Mouse (Mus musculus): Measurements from ENCODE around the gene Rpl18.
A peak's percentile ranks its signal among the peaks of the same experiment; 100 is the strongest.

The Rpl18 gene

GRCm38 (mm10) chr7:45715090-45715708 lies at the start of gene Rpl18:
Gene Rpl18, plus strand, starts transcription at chr7:45715457.
- peak; percentile 92 to 95 for DNase-seq (ENCODE audit: low spot score in 2 of 2)

- DNase-seq (ENCODE audit: low spot score in 2 of 2) = no peak
Observed at GRCm38 (mm10) chr7:45666161-45666560, 49.1 kb upstream of the Rpl18 start, which contains the start of gene Fut2. Gene Fut2, minus strand, starts transcription at chr7:45666394.

- DNase-seq (ENCODE audit: low spot score in 2 of 2) = no peak
Observed at GRCm38 (mm10) chr7:45667761-45668160, 47.5 kb upstream of the Rpl18 start.

- no peak for DNase-seq (ENCODE audit: low spot score in 2 of 2)
Observed at GRCm38 (mm10) chr7:45668921-45669320, 46.3 kb upstream of the Rpl18 start.

- DNase-seq (ENCODE audit: low spot score in 2 of 2) = no peak
Observed at GRCm38 (mm10) chr7:45677627-45678295, 37.5 kb upstream of the Rpl18 start.

- DNase-seq (ENCODE audit: low spot score in 2 of 2) = no peak
Observed at GRCm38 (mm10) chr7:45678513-45678912, 36.7 kb upstream of the Rpl18 start.

GRCm38 (mm10) chr7:45679966-45680621 lies 35.2 kb upstream of the Rpl18 start:
- DNase-seq (ENCODE audit: low spot score in 2 of 2) = no peak

GRCm38 (mm10) chr7:45681046-45681736 lies 34.1 kb upstream of the Rpl18 start:
- no peak for DNase-seq (ENCODE audit: low spot score in 2 of 2)

GRCm38 (mm10) chr7:45682144-45683126 lies 32.8 kb upstream of the Rpl18 start:
- DNase-seq (ENCODE audit: low spot score in 2 of 2) = peak; percentile 73 to 80

- no peak for DNase-seq (ENCODE audit: low spot score in 2 of 2)
Observed at GRCm38 (mm10) chr7:45683396-45684050, 31.7 kb upstream of the Rpl18 start, which contains the start of gene Ntn5. Gene Ntn5, plus strand, starts transcription at chr7:45684022.

- no peak for DNase-seq (ENCODE audit: low spot score in 2 of 2)
Observed at GRCm38 (mm10) chr7:45685811-45686210, 29.4 kb upstream of the Rpl18 start.

- DNase-seq (ENCODE audit: low spot score in 2 of 2) = no peak
Observed at GRCm38 (mm10) chr7:45686841-45687240, 28.4 kb upstream of the Rpl18 start.

- no peak for DNase-seq (ENCODE audit: low spot score in 2 of 2)
Observed at GRCm38 (mm10) chr7:45689099-45689498, 26.2 kb upstream of the Rpl18 start.

GRCm38 (mm10) chr7:45689800-45690199 lies 25.5 kb upstream of the Rpl18 start:
- DNase-seq (ENCODE audit: low spot score in 2 of 2) = no peak

GRCm38 (mm10) chr7:45692364-45692763 lies 22.9 kb upstream of the Rpl18 start:
- DNase-seq (ENCODE audit: low spot score in 2 of 2) = no peak

GRCm38 (mm10) chr7:45693921-45694591 lies 21.2 kb upstream of the Rpl18 start, which contains the start of gene Sec1:
Gene Sec1, minus strand, starts transcription at chr7:45694402.
- no peak for DNase-seq (ENCODE audit: low spot score in 2 of 2)

- DNase-seq (ENCODE audit: low spot score in 2 of 2) = no peak
Observed at GRCm38 (mm10) chr7:45695098-45695497, 20.2 kb upstream of the Rpl18 start.

GRCm38 (mm10) chr7:45697894-45698293 lies 17.4 kb upstream of the Rpl18 start:
- DNase-seq (ENCODE audit: low spot score in 2 of 2) = no peak

GRCm38 (mm10) chr7:45699523-45700141 lies 15.6 kb upstream of the Rpl18 start, which contains the start of gene Car11:
Gene Car11, plus strand, starts transcription at chr7:45699843.
- DNase-seq (ENCODE audit: low spot score in 2 of 2) = no peak

All from frontal cortex, postnatal 25 days (tissue).